In genomic region chr5:30647815-30648560, GRCm38 (mm10) we compare ENCODE assay signal across 8 mouse cellular contexts. TPM values are rescaled to one million over a fixed set of nuclear protein-coding genes. Genes with fewer than 3 reads are reported as not detected.
DNase-seq lines count a peak whose midpoint lies in the region; ATAC-seq and TF ChIP-seq lines count a peak whose summit lies in the region.

Slc35f6 (plus strand) TSS chr5:30647933.

- H3K36me3 ChIP-seq in ES-E14 (ENCODE audit: control insufficient read depth, insufficient read depth, low read length, poor library complexity, severe bottlenecking), result peaks cover 4% of the 10 kb centered on the region; the same call in 1 of the 2 replicates
- H3K36me3 ChIP-seq in forebrain, embryonic 16.5 days (ENCODE audit: control insufficient read depth, insufficient read depth), result peaks cover 3% of the 10 kb centered on the region; the same call in 1 of the 2 replicates
- H3K36me3 ChIP-seq in lung, embryonic 15.5 days, result no peaks in the 10 kb centered on the region

- peak; percentile 97 for ATAC-seq in forebrain, embryonic 16.5 days
- ATAC-seq in lung, embryonic 15.5 days (ENCODE audit: borderline replicate concordance, extremely low read depth, low FRiP score, low TSS enrichment), result peak; percentile 92

- H3K9me3 ChIP-seq in ES-E14 (ENCODE audit: control insufficient read depth, insufficient read depth, low read depth, low read length), result no peaks in the 10 kb centered on the region
- H3K9me3 ChIP-seq in forebrain, embryonic 16.5 days (ENCODE audit: control insufficient read depth, low read length), result no peaks in the 10 kb centered on the region
- H3K9me3 ChIP-seq in lung, embryonic 15.5 days, result no peaks in the 10 kb centered on the region

- DNase-seq in ES-E14 (ENCODE audit: low read depth, low spot score), result peak; percentile 75
- DNase-seq in cerebellum, adult 11-12 months, result peak; percentile 89
- peak; percentile 93 to 96 for DNase-seq in heart, postnatal 36 days
- DNase-seq in layer of hippocampus, adult 8-10 months (ENCODE audit: low spot score in 2 of 2), result peak; percentile 91 to 93
- peak; percentile 83 for DNase-seq in ovary, adult 18-20 months (ENCODE audit: low spot score)
- peak; percentile 86 for DNase-seq in thymus, postnatal 0 days (ENCODE audit: low spot score)

- intact Hi-C loops in heart, postnatal 36 days (cut with DNase I), result no loop called here

- H3K4me3 ChIP-seq in ES-E14 (ENCODE audit: insufficient read depth in 1 of 2, low read depth in 1 of 2, low read length in 2 of 2, poor library complexity in 1 of 2, severe bottlenecking in 1 of 2), result peak within 1 kb of the TSS; percentile 90 to 91
- peak within 1 kb of the TSS; percentile 82 for H3K4me3 ChIP-seq in forebrain, embryonic 16.5 days (replicated peaks; ENCODE audit: low read length)
- peak within 1 kb of the TSS; percentile 64 for H3K4me3 ChIP-seq in lung, embryonic 15.5 days

- H3K4me2 ChIP-seq in forebrain, embryonic 16.5 days (ENCODE audit: low read length), result peak within 1 kb of the TSS; percentile 96
- H3K4me2 ChIP-seq in lung, embryonic 15.5 days, result peak within 1 kb of the TSS; percentile 73

- H3K9ac ChIP-seq in ES-E14 (ENCODE audit: insufficient read depth, low read depth, low read length, poor library complexity, severe bottlenecking), result peak within 1 kb of the TSS; percentile 85
- peak within 1 kb of the TSS; percentile 77 for H3K9ac ChIP-seq in forebrain, embryonic 16.5 days (replicated peaks; ENCODE audit: low read depth, low read length)
- H3K9ac ChIP-seq in lung, embryonic 15.5 days, result peak within 1 kb of the TSS; percentile 66

- H3K4me1 ChIP-seq in ES-E14 (ENCODE audit: control insufficient read depth in 2 of 2, insufficient read depth in 2 of 2, low read length in 2 of 2, poor library complexity in 1 of 2), result peaks cover 0 to 19% of the 10 kb centered on the region in 2 experiments; a peak in 1 of 4 replicates
- H3K4me1 ChIP-seq in forebrain, embryonic 16.5 days (replicated peaks; ENCODE audit: control insufficient read depth, insufficient read depth, low read length), result peaks cover 15% of the 10 kb centered on the region
- H3K4me1 ChIP-seq in lung, embryonic 15.5 days, result peaks cover 13% of the 10 kb centered on the region

- in situ Hi-C loops in ES-E14 (cut with MboI; ENCODE audit: low sequenced_read_pairs in 2 of 2, unreplicated experiment in 2 of 2), result loop anchor here in 1 of 2 experiments (10.0 kb wide), 1 partner anchor 133 kb away; no protein-coding TSS in a partner anchor

- WGBS in forebrain, embryonic 16.5 days, result 0% methylated on average over 38 of the region's 38 CpGs
- WGBS in lung, embryonic 15.5 days, result under 1% methylated on average over 38 of the region's 38 CpGs

- no peaks in the 10 kb centered on the region for H3K27me3 ChIP-seq in forebrain, embryonic 16.5 days (replicated peaks; ENCODE audit: control insufficient read depth, insufficient read depth, low read length)
- H3K27me3 ChIP-seq in lung, embryonic 15.5 days, result no peaks in the 10 kb centered on the region

- no peak within 1 kb of the TSS for H3K27ac ChIP-seq in ES-E14 (ENCODE audit: insufficient read depth, low read depth, low read length, poor library complexity, severe bottlenecking)
- peak within 1 kb of the TSS; percentile 63; the same call in 1 of the 2 replicates for H3K27ac ChIP-seq in forebrain, embryonic 16.5 days (ENCODE audit: low read length)
- peak within 1 kb of the TSS; percentile 69 for H3K27ac ChIP-seq in lung, embryonic 15.5 days

TF ChIP-seq in ES-E14, 5 proteins besides CTCF, POLR2A, EP300 and RAD21:
- TF ChIP-seq ZC3H11A (IDR thresholded peaks at IDR 0.05; ENCODE audit: borderline replicate concordance, low read depth, low read length) (no peak), ZNF384 (IDR thresholded peaks at IDR 0.05; ENCODE audit: low read depth, low read length) (no peak), HCFC1 (IDR thresholded peaks at IDR 0.05; ENCODE audit: borderline replicate concordance, insufficient read depth, low read length) (no peak), MAFK (IDR thresholded peaks at IDR 0.05; ENCODE audit: insufficient read depth, low read depth, low read length) (no peak), CHD2 (IDR thresholded peaks at IDR 0.05; ENCODE audit: low read depth, low read length) (no peak)

RNA-seq across cellular contexts. Expression of gene Slc35f6, which starts in this region (rescaled TPM):
- total RNA-seq in ES-E14 (2012; rRNA removed), result 40.0 and 62.2 TPM in 2 replicates
- 30.1 and 32.5 TPM in 2 replicates for polyA plus RNA-seq in forebrain, embryonic 16.5 days (2015; fragmentation: Nextera tagmentation; extraction: Ambion mirVana)
- 10 to 100 TPM; 50.0 to 53.3 TPM for total RNA-seq in heart, postnatal 36 days (2021)
- total RNA-seq in layer of hippocampus, adult 8-10 months (2022), result 10 to 100 TPM; 37.4 to 40.7 (median 38.7) TPM
- polyA plus RNA-seq in lung, embryonic 15.5 days (2015; fragmentation: Nextera tagmentation; extraction: Ambion mirVana), result 26.1 and 28.6 TPM in 2 replicates
- polyA plus RNA-seq in thymus, postnatal 0 days (2015; fragmentation: Nextera tagmentation; extraction: Ambion mirVana), result 12.5 and 14.4 TPM in 2 replicates
